Mouse (Mus musculus): Measurements from ENCODE around the gene Cfap73. TPM values are rescaled to one million over a fixed set of nuclear protein-coding genes. Genes with fewer than 3 reads are reported as not detected.

Gene Cfap73
- polyA plus RNA-seq, 1 experiment, result 0.31 TPM

DNA sequence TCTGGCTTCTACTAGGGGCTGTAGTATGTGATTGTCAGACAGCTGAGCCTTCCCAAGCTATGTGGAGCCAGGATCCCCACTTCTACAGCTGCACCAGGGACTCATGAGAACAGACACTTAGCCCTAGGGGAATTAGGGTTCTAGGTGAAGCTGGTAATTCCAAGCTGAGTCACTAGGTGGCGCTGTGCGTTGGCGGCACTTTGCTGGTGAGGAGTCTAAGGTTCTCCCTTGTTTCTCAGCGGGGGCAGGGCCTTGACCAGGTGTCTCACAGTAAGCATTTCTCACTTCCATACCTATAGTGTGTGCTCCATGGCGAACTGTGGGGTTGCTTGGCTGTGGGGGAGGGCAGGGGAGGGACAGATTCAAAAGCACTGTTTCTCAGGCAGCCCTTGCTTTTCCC is 14.8 kb downstream of the Cfap73 start:
- TF ChIP-seq CTCF (IDR thresholded peaks at IDR 0.05; ENCODE audit: borderline replicate concordance, insufficient read depth, low read depth, low read length) (peak; percentile 96), POLR2A (IDR thresholded peaks at IDR 0.05; ENCODE audit: borderline replicate concordance, insufficient read depth, low read length) (no peak)
- 7% methylated on average over 5 of the region's 5 CpGs for WGBS
- no peak overlapping the region for H3K27ac ChIP-seq (ENCODE audit: insufficient read depth, low read length)
- no peaks in the 10 kb centered on the region for H3K27me3 ChIP-seq (ENCODE audit: control insufficient read depth, insufficient read depth, low read length)
- peaks cover 7% of the 10 kb centered on the region for H3K4me1 ChIP-seq (ENCODE audit: control insufficient read depth, insufficient read depth, low read length)
- DNase-seq, result peak; percentile 69 to 80
- no peak overlapping the region for H3K4me3 ChIP-seq (replicated peaks; ENCODE audit: insufficient read depth, low read depth, low read length)

DNA sequence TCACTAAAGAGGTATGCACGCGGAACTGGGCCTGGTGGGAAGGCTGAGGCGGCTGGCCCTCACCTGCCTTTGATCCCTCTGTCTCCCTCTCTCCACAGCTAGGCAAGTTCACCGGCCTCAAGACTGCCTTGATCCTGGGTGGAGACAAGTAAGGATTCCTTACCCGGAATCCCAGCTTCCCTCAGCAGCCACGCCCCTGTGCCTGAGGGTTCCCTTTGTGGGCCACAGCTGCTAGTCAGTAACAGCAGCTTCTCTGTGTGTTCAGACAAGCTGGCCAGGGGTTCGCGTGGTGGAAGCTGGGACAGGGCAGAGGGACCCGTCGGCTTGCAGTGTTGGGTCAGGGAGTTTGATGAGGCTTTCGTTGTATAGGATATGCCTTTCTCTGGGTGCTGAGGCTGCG is 15.3 kb downstream of the Cfap73 start:
- WGBS, result 86% methylated on average over 12 of the region's 12 CpGs

GRCm38 (mm10) chr5:120615903-120616302 is 18.1 kb downstream of the Cfap73 start:
- no peak for TF ChIP-seq POLR2A (IDR thresholded peaks at IDR 0.05; ENCODE audit: borderline replicate concordance, insufficient read depth, low read length)
- peak; percentile 45 for TF ChIP-seq CTCF (IDR thresholded peaks at IDR 0.05; ENCODE audit: borderline replicate concordance, insufficient read depth, low read depth, low read length)
- Histone ChIP-seq H3K4me1 (ENCODE audit: control insufficient read depth, insufficient read depth, low read length) (peaks cover 10% of the 10 kb centered on the region; the same call in 1 of the 2 replicates), H3K27ac (ENCODE audit: insufficient read depth, low read length) (no peak overlapping the region), H3K4me3 (replicated peaks; ENCODE audit: insufficient read depth, low read depth, low read length) (no peak overlapping the region), H3K27me3 (ENCODE audit: control insufficient read depth, insufficient read depth, low read length) (no peaks in the 10 kb centered on the region)
- no peak for DNase-seq
- WGBS, result 90% methylated on average over 4 of the region's 4 CpGs

More for the DNA sequence above, 15.3 kb downstream of the Cfap73 start:
- Histone ChIP-seq H3K4me1 (ENCODE audit: control insufficient read depth, insufficient read depth, low read length) (peaks cover 4% of the 10 kb centered on the region; the same call in 1 of the 2 replicates), H3K27me3 (ENCODE audit: control insufficient read depth, insufficient read depth, low read length) (no peaks in the 10 kb centered on the region), H3K27ac (ENCODE audit: insufficient read depth, low read length) (no peak overlapping the region), H3K4me3 (replicated peaks; ENCODE audit: insufficient read depth, low read depth, low read length) (no peak overlapping the region)
- TF ChIP-seq CTCF (IDR thresholded peaks at IDR 0.05; ENCODE audit: borderline replicate concordance, insufficient read depth, low read depth, low read length) (no peak), POLR2A (IDR thresholded peaks at IDR 0.05; ENCODE audit: borderline replicate concordance, insufficient read depth, low read length) (no peak)
- no peak for DNase-seq

- peak overlapping the region; percentile 97 for H3K4me3 ChIP-seq (replicated peaks; ENCODE audit: insufficient read depth, low read depth, low read length)
- peaks cover 8% of the 10 kb centered on the region for H3K4me1 ChIP-seq (ENCODE audit: control insufficient read depth, insufficient read depth, low read length)
- TF ChIP-seq POLR2A (IDR thresholded peaks at IDR 0.05; ENCODE audit: borderline replicate concordance, insufficient read depth, low read length) (peak; percentile 69), CTCF (IDR thresholded peaks at IDR 0.05; ENCODE audit: borderline replicate concordance, insufficient read depth, low read depth, low read length) (no peak)
- WGBS, result under 1% methylated on average over 69 of the region's 69 CpGs
- peak; percentile 100 for DNase-seq
- no peaks in the 10 kb centered on the region for H3K27me3 ChIP-seq (ENCODE audit: control insufficient read depth, insufficient read depth, low read length)
- H3K27ac ChIP-seq (ENCODE audit: insufficient read depth, low read length), result peak overlapping the region; percentile 97
Measured at GRCm38 (mm10) chr5:120612822-120613604, 21.0 kb downstream of the Cfap73 start.

DNA sequence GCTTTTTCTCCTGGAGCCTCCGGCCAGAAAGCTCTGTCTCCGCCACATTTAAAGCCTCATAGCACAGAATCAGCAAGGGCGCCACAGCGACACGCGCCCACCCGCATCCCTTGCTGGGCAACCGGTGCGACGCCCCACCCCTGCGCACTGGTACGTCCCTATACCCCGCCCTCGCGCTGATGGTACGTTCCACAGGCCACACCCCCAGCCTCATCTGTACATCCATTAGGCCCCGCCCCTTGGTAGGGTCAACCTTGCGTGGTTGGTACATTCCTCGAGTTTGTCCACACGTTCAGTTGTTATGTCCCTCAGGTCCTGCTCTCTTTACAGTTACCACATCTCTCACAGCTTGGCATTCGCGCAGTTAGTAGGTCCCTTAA is 21.6 kb downstream of the Cfap73 start, which contains the start of the genes Rita1 and Ddx54:
TSS of gene Rita1 (minus strand) at position 148 of the 380 bp plus-strand sequence.
TSS of gene Ddx54 (plus strand) at position 298 of the 380 bp plus-strand sequence.
- peak; percentile 96 to 100 for DNase-seq
- H3K27me3 ChIP-seq (ENCODE audit: control insufficient read depth, insufficient read depth, low read length), result no peaks in the 10 kb centered on the region
- peak within 1 kb of the TSS; percentile 97 for H3K4me3 ChIP-seq (replicated peaks; ENCODE audit: insufficient read depth, low read depth, low read length)
- TF ChIP-seq CTCF (IDR thresholded peaks at IDR 0.05; ENCODE audit: borderline replicate concordance, insufficient read depth, low read depth, low read length), result no peak
- peak; percentile 80 for TF ChIP-seq POLR2A (IDR thresholded peaks at IDR 0.05; ENCODE audit: borderline replicate concordance, insufficient read depth, low read length)
- under 1% methylated on average over 22 of the region's 22 CpGs for WGBS
- H3K27ac ChIP-seq (ENCODE audit: insufficient read depth, low read length), result peak within 1 kb of the TSS; percentile 97
- H3K4me1 ChIP-seq (ENCODE audit: control insufficient read depth, insufficient read depth, low read length), result peaks cover 8% of the 10 kb centered on the region

- 20% methylated on average over 8 of the region's 8 CpGs for WGBS
Measured at GRCm38 (mm10) chr5:120611416-120611815, 22.6 kb downstream of the Cfap73 start.

GRCm38 (mm10) chr5:120610906-120611305 is 23.1 kb downstream of the Cfap73 start:
- Histone ChIP-seq H3K27me3 (ENCODE audit: control insufficient read depth, insufficient read depth, low read length) (no peaks in the 10 kb centered on the region), H3K4me3 (replicated peaks; ENCODE audit: insufficient read depth, low read depth, low read length) (no peak overlapping the region), H3K27ac (ENCODE audit: insufficient read depth, low read length) (no peak overlapping the region), H3K4me1 (ENCODE audit: control insufficient read depth, insufficient read depth, low read length) (peaks cover 8% of the 10 kb centered on the region)
- TF ChIP-seq POLR2A (IDR thresholded peaks at IDR 0.05; ENCODE audit: borderline replicate concordance, insufficient read depth, low read length), result no peak
- no peak for TF ChIP-seq CTCF (IDR thresholded peaks at IDR 0.05; ENCODE audit: borderline replicate concordance, insufficient read depth, low read depth, low read length)
- peak in 1 of 2 experiments; percentile 44 for DNase-seq
- WGBS, result 48% methylated on average over 5 of the region's 5 CpGs

More at GRCm38 (mm10) chr5:120611416-120611815, 22.6 kb downstream of the Cfap73 start:
- DNase-seq, result peak in 1 of 2 experiments; percentile 44
- H3K27ac ChIP-seq (ENCODE audit: insufficient read depth, low read length), result no peak overlapping the region
- H3K4me1 ChIP-seq (ENCODE audit: control insufficient read depth, insufficient read depth, low read length), result peaks cover 8% of the 10 kb centered on the region
- TF ChIP-seq CTCF (IDR thresholded peaks at IDR 0.05; ENCODE audit: borderline replicate concordance, insufficient read depth, low read depth, low read length), result no peak
- TF ChIP-seq POLR2A (IDR thresholded peaks at IDR 0.05; ENCODE audit: borderline replicate concordance, insufficient read depth, low read length), result no peak
- no peaks in the 10 kb centered on the region for H3K27me3 ChIP-seq (ENCODE audit: control insufficient read depth, insufficient read depth, low read length)
- peak overlapping the region; percentile 72 for H3K4me3 ChIP-seq (replicated peaks; ENCODE audit: insufficient read depth, low read depth, low read length)

Data from cerebellum, adult 2 months (tissue).